Mouse (Mus musculus): ENCODE measurements around the gene Icmt. TPM values are rescaled to one million over a fixed set of nuclear protein-coding genes. Genes with fewer than 3 reads are reported as not detected.

The Icmt gene
- total and polyA plus RNA-seq, 3 experiments: 30.4 to 50.8 TPM; not detected in 1

DNA sequence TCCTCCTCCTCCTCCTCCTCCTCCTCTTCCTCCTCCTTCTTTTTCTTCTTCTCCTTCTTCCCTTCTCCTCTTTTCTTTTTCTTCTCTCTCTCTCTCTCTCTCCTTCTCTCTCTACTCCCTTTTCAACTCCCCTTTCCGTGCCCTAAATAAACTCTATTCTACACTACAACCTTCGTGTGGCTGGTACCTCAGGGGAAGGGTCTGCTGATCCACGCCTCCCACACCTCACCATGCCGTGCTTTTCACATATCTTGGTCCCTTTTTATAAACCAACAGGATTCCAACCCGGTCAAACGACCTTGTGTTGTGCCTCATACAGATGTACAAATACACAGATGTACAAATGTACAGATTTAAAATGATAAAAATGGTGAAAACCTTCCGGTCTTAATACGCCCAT lies 656 bp upstream of the Icmt start:
- Histone ChIP-seq H3K4me3 (ENCODE audit: control insufficient read depth in 1 of 2, insufficient read depth in 1 of 2, low read depth in 2 of 2, low read length in 2 of 2) (peak overlapping the region; percentile 63 to 72), H3K36me3 (ENCODE audit: control insufficient read depth in 1 of 2, insufficient read depth in 2 of 2, low read length in 2 of 2) (peaks cover 0 to 8% of the 10 kb centered on the region in 2 experiments; a peak in 1 of 4 replicates), H3K27ac (ENCODE audit: control insufficient read depth, low read depth, low read length) (peak overlapping the region; percentile 88), H3K9ac (ENCODE audit: control insufficient read depth, low read depth, low read length, poor library complexity, severe bottlenecking) (peak overlapping the region; percentile 72), H3K79me2 (ENCODE audit: control insufficient read depth, insufficient read depth, low read length, poor library complexity) (peaks cover 20% of the 10 kb centered on the region), H3K4me1 (ENCODE audit: control insufficient read depth in 1 of 2, insufficient read depth in 2 of 2, low read length in 2 of 2) (peaks cover 4 to 14% of the 10 kb centered on the region in 2 experiments; a peak in 3 of 4 replicates), H3K27me3 (ENCODE audit: control insufficient read depth in 1 of 2, insufficient read depth in 2 of 2, low read length in 2 of 2) (no peaks in the 10 kb centered on the region), H3K9me3 (replicated peaks; ENCODE audit: insufficient read depth, low read length) (no peaks in the 10 kb centered on the region)
- no peak for DNase-seq (ENCODE audit: low read depth, low spot score)
- TF ChIP-seq GATA1 (IDR thresholded peaks at IDR 0.05; ENCODE audit: low read depth, low read length) (no peak), MYB (IDR thresholded peaks at IDR 0.05; ENCODE audit: low read depth, low read length) (no peak), MAZ (IDR thresholded peaks at IDR 0.05; ENCODE audit: low read depth, low read length) (no peak; the same call in 1 of the 2 replicates), MXI1 (IDR thresholded peaks at IDR 0.05; ENCODE audit: low read depth, low read length) (peak; percentile 25; the same call in 1 of the 2 replicates), POLR2A (IDR thresholded peaks at IDR 0.05; ENCODE audit: control insufficient read depth in 1 of 2, insufficient read depth in 1 of 2, low read depth in 1 of 2, low read length in 2 of 2, poor library complexity in 1 of 2) (no peak), TAL1 (IDR thresholded peaks at IDR 0.05; ENCODE audit: low read length) (no peak), TCF12 (IDR thresholded peaks at IDR 0.05; ENCODE audit: low read depth, low read length) (no peak), SIN3A (IDR thresholded peaks at IDR 0.05; ENCODE audit: low read length) (no peak), MEF2A (IDR thresholded peaks at IDR 0.05; ENCODE audit: extremely low read depth, insufficient replicate concordance, low read depth, low read length, poor library complexity, severe bottlenecking) (no peak), ZMIZ1 (IDR thresholded peaks at IDR 0.05; ENCODE audit: low read depth, low read length) (no peak), JUND (IDR thresholded peaks at IDR 0.05; ENCODE audit: low read depth, low read length) (no peak), SMC3 (IDR thresholded peaks at IDR 0.05; ENCODE audit: low read depth, low read length) (no peak), CHD1 (IDR thresholded peaks at IDR 0.05; ENCODE audit: low read depth, low read length) (peak; percentile 95; the same call in 1 of the 2 replicates), USF1 (IDR thresholded peaks at IDR 0.05; ENCODE audit: low read depth, low read length) (no peak), ETS1 (IDR thresholded peaks at IDR 0.05; ENCODE audit: low read depth, low read length) (no peak), KAT2A (conservative IDR thresholded peaks at IDR 0.05; ENCODE audit: low read depth, low read length) (0 out of 2 replicates have a peak, but pooled peaks have one; percentile 9), CTCF (IDR thresholded peaks at IDR 0.05 in 2 of 3, conservative IDR thresholded peaks at IDR 0.05 in 1 of 3; ENCODE audit: control insufficient read depth in 1 of 3, insufficient read depth in 1 of 3, low read depth in 2 of 3, low read length in 3 of 3, poor library complexity in 1 of 3, severe bottlenecking in 1 of 3) (no peak), ZKSCAN1 (IDR thresholded peaks at IDR 0.05; ENCODE audit: low read depth, low read length) (no peak), TBP (IDR thresholded peaks at IDR 0.05; ENCODE audit: low read depth, low read length) (no peak), MAX (IDR thresholded peaks at IDR 0.05; ENCODE audit: low read length) (no peak), POLR2AphosphoS2 (IDR thresholded peaks at IDR 0.05; ENCODE audit: low read length) (no peak; the same call in 1 of the 2 replicates), GABPA (IDR thresholded peaks at IDR 0.05; ENCODE audit: low read depth, low read length) (no peak), POLR2AphosphoS5 (IDR thresholded peaks at IDR 0.05; ENCODE audit: borderline replicate concordance, low read depth, low read length) (no peak), NELFE (IDR thresholded peaks at IDR 0.05; ENCODE audit: low read depth, low read length) (no peak), MAFK (IDR thresholded peaks at IDR 0.05; ENCODE audit: borderline replicate concordance, low read depth, low read length) (no peak), BHLHE40 (IDR thresholded peaks at IDR 0.05; ENCODE audit: borderline replicate concordance, low read depth, low read length) (no peak), MYC (IDR thresholded peaks at IDR 0.05; ENCODE audit: low read depth, low read length) (0 out of 2 replicates have a peak, but pooled peaks have one; percentile 1), E2F4 (IDR thresholded peaks at IDR 0.05; ENCODE audit: borderline replicate concordance, low read depth, low read length) (no peak), CHD2 (IDR thresholded peaks at IDR 0.05; ENCODE audit: low read length) (no peak), EP300 (IDR thresholded peaks at IDR 0.05; ENCODE audit: low read depth in 1 of 2, low read length in 2 of 2) (no peak), USF2 (IDR thresholded peaks at IDR 0.05; ENCODE audit: borderline replicate concordance in 1 of 2, insufficient read depth in 1 of 2, low read depth in 1 of 2, low read length in 2 of 2) (no peak), ELF1 (IDR thresholded peaks at IDR 0.05; ENCODE audit: low read depth, low read length) (no peak), NRF1 (IDR thresholded peaks at IDR 0.05; ENCODE audit: insufficient read depth, low read depth, low read length, poor library complexity, severe bottlenecking) (no peak), HCFC1 (IDR thresholded peaks at IDR 0.05; ENCODE audit: low read depth, low read length) (peak; percentile 18; the same call in 1 of the 2 replicates), ZNF384 (IDR thresholded peaks at IDR 0.05; ENCODE audit: low read depth, low read length) (no peak)

All from MEL (cell line).